Mouse (Mus musculus) neutrophil, adult 65 days (primary cell): ENCODE measurements around the gene Dapk1. TPM values are rescaled to one million over a fixed set of nuclear protein-coding genes. Genes with fewer than 3 reads are reported as not detected.

ENCODE experiments used
- total RNA-seq: library from RNA; stranded (reverse); gene quantifications from 2 replicates; pipeline ENCODE4 v1.2.4, GENCODE M21; 2023

The Dapk1 gene
- 17.2 and 20.3 TPM in 2 replicates for total RNA-seq

GRCm38 (mm10) chr13:60601436-60602415 lies at the start of gene Dapk1:
Gene Dapk1 (plus strand): TSS chr13:60601947.

GRCm38 (mm10) chr13:60786264-60786663 lies 184.5 kb downstream of the Dapk1 start, which contains the start of gene BC051665:
Gene BC051665 (minus strand): TSS chr13:60786364.

GRCm38 (mm10) chr13:60802749-60803148 lies 201.0 kb downstream of the Dapk1 start, which contains the start of gene Ctsll3:
Gene Ctsll3 (minus strand): TSS chr13:60802849.

Other genes starting within 250 kb of the Dapk1 start
- not detected in 2 replicates for gene BC051665, start 184.4 kb downstream of the Dapk1 start, total RNA-seq
- not detected in 2 replicates for gene Ctsll3, start 200.9 kb downstream of the Dapk1 start, total RNA-seq